Mouse (Mus musculus): Measurements from ENCODE around the gene Nmnat2. TPM values are rescaled to one million over a fixed set of nuclear protein-coding genes. Genes with fewer than 3 reads are reported as not detected.

Nmnat2 gene
- polyA plus RNA-seq, 1 experiment from 2014 or later: 0.89 TPM

DNA sequence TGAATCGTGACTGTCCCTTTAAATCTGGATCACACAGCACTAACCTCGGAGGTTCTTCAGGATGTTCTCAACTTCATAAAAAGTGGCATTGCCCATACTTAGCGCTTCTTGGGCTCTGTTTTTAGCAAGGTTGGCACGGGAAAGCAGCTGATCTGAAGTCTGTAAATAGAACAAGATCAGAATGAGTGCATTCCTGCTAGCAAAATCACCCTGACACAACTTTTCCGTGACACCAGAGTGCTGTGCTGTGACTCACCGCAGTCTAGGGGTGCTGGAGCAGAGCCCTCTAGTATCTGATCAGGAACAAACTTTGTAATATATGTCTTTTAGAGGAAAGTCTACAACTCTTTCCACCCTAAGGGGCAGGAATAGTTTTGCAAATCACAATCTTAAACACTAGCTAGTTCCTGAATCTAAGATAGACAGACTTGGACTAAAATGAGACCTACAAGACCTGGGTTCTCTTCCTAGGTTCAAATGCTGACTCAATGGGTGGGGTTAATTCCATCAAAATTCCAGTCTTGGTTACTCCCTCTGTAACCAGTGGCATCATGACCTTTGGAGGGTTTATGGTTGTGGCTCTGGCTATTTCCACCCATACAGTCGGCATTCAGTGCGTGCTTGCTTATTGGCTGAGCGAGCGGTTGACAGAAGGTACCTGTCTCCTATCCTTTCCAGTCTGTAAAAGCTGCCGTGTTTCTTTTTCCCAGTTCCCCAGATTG lies 175.4 kb downstream of the Nmnat2 start:
- Histone ChIP-seq H3K9ac (no peak overlapping the region), H3K4me2 (0 out of 2 replicates have a peak overlapping the region, but pooled peaks have one; percentile 3), H3K9me3 (replicated peaks) (no peaks in the 10 kb centered on the region), H3K27ac (peak overlapping the region; percentile 73), H3K4me1 (replicated peaks) (peaks cover 51% of the 10 kb centered on the region), H3K36me3 (no peaks in the 10 kb centered on the region), H3K4me3 (no peak overlapping the region), H3K27me3 (no peaks in the 10 kb centered on the region)
- peak; percentile 72 for ATAC-seq (replicated peaks; ENCODE audit: insufficient number of reproducible peaks, insufficient read depth, low FRiP score, low read depth)
- WGBS: 57% methylated on average over 11 of the region's 11 CpGs

DNA sequence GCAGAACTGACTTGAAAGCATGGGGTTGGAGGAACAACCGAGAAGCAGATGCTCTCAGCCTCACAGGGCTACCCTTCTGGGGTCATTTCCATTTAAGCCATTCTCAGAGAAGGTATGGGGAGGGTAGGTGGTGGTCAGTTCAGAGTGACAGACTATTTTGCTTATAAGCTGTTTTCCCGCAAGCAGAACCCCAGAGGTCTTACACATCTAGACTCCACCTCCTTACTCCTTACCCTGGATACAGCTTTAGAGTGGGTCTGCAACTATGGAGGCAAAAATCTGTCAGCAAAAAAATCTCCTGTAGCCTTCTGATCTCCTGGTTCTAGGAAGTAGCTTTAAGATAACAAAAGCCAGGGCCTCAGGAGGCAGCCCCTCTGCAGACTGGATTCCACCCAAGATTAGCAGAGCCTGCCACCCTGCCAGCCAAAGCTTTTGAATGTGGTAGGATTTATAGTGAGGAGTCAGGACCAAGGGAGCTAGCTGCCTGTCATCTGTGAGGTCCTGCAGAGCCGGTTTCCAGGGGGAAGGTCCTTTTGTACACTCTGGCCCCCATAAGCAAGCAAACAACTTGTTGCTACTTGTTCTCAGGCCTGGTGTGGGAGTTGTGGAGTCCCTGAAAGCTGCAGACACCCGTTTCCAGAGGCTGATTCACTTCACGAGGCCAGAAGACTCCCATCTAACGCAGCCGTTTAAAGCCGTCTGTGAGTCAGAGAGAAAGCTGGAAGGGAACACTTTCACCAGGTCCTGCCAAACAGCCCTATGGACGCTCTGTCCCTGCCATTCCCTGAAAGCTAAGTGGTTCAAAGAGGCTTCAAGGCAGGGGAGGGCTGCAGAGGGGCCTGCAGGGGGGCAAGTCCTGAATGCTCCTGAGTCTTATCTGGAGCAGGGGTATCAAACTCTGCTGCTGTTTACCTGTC lies 179.3 kb downstream of the Nmnat2 start:
- H3K4me2 ChIP-seq: no peak overlapping the region
- peak; percentile 37; the same call in 1 of the 2 replicates for ATAC-seq (replicated peaks; ENCODE audit: insufficient number of reproducible peaks, insufficient read depth, low FRiP score, low read depth)
- peak overlapping the region; percentile 7; the same call in 1 of the 2 replicates for H3K9ac ChIP-seq
- WGBS: 17% methylated on average over 9 of the region's 9 CpGs
- H3K27me3 ChIP-seq: no peaks in the 10 kb centered on the region
- H3K27ac ChIP-seq: peak overlapping the region; percentile 89
- no peaks in the 10 kb centered on the region for H3K36me3 ChIP-seq
- H3K4me1 ChIP-seq (replicated peaks): peaks cover 51% of the 10 kb centered on the region
- H3K9me3 ChIP-seq (replicated peaks): no peaks in the 10 kb centered on the region
- no peak overlapping the region for H3K4me3 ChIP-seq

DNA sequence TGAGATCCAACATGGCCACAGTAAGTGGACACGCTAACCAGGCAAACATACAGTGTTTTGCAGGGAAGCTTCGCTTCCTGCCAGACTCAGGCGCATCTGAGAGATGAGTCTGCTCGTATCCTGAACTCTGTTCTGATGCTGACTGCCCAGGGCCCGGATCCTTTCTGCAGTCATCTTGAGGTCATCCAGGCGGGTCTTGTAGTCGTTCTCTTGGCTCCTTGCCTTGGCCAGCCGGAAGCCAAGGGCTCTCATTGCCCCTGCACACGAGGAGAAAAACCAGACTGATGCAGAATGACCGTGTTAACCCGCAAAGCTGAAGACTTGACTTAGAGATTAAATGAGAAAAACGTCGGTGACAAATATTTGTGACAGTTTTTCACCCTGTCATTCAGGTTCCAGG lies 181.9 kb downstream of the Nmnat2 start:
- no peak overlapping the region for H3K4me2 ChIP-seq
- no peaks in the 10 kb centered on the region for H3K36me3 ChIP-seq
- ATAC-seq (replicated peaks; ENCODE audit: insufficient number of reproducible peaks, insufficient read depth, low FRiP score, low read depth): no peak
- H3K27ac ChIP-seq: no peak overlapping the region
- H3K9ac ChIP-seq: no peak overlapping the region
- WGBS: 54% methylated on average over 13 of the region's 13 CpGs
- H3K27me3 ChIP-seq: no peaks in the 10 kb centered on the region
- no peaks in the 10 kb centered on the region for H3K9me3 ChIP-seq (replicated peaks)
- no peak overlapping the region for H3K4me3 ChIP-seq
- peaks cover 50% of the 10 kb centered on the region for H3K4me1 ChIP-seq (replicated peaks)

DNA sequence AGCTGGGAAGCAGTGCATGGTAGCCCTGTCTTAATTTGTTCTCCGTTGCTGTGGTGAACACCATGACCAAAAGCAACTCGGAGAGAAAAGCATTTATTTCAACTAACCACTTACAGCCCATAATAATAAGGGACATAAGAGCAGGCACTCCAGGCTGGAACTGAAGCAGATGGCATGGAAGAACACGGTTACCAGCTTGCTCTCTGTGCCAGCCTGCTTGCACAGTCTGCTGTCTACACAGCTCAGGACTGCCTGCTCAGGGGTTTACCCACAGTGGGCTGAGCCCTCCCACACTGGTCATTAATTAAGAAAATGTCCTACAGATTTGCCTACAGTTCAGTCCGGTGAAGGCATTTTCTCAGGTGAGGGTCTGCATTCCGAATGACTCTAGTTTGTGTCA lies 183.7 kb downstream of the Nmnat2 start:
- no peak overlapping the region for H3K9ac ChIP-seq
- no peak overlapping the region for H3K27ac ChIP-seq
- no peak overlapping the region for H3K4me2 ChIP-seq
- no peaks in the 10 kb centered on the region for H3K27me3 ChIP-seq
- WGBS: 78% methylated on average over 5 of the region's 5 CpGs
- H3K4me1 ChIP-seq (replicated peaks): peaks cover 45% of the 10 kb centered on the region
- H3K9me3 ChIP-seq (replicated peaks): no peaks in the 10 kb centered on the region
- ATAC-seq (replicated peaks; ENCODE audit: insufficient number of reproducible peaks, insufficient read depth, low FRiP score, low read depth): no peak
- H3K36me3 ChIP-seq: no peaks in the 10 kb centered on the region
- H3K4me3 ChIP-seq: no peak overlapping the region

DNA sequence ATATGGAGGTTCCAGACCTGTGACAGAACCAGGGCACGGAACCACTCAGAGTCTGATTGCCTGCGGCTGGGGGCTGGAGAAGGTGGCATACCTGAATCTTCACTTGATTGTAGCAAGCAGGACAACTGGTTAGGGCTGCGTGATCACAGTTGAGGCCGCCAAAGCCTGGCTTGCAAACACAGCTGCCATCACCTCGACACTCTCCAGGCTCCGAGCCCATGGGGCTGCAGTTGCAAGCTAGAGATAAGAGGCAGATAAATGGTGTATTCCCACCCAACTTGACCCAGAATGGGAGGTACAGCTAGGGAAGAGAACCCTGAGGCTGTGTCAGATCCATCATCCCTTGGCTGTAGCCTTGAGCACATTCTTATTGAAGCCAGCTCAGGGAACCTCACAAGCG lies 184.8 kb downstream of the Nmnat2 start:
- no peaks in the 10 kb centered on the region for H3K27me3 ChIP-seq
- ATAC-seq (replicated peaks; ENCODE audit: insufficient number of reproducible peaks, insufficient read depth, low FRiP score, low read depth): 0 out of 2 replicates have a peak, but pooled peaks have one; percentile 11
- H3K9me3 ChIP-seq (replicated peaks): no peaks in the 10 kb centered on the region
- no peak overlapping the region for H3K4me3 ChIP-seq
- no peaks in the 10 kb centered on the region for H3K36me3 ChIP-seq
- 34% methylated on average over 7 of the region's 7 CpGs for WGBS
- H3K9ac ChIP-seq: no peak overlapping the region
- H3K4me2 ChIP-seq: 0 out of 2 replicates have a peak overlapping the region, but pooled peaks have one; percentile 11
- H3K27ac ChIP-seq: peak overlapping the region; percentile 38; the same call in 1 of the 2 replicates
- H3K4me1 ChIP-seq (replicated peaks): peaks cover 33% of the 10 kb centered on the region

DNA sequence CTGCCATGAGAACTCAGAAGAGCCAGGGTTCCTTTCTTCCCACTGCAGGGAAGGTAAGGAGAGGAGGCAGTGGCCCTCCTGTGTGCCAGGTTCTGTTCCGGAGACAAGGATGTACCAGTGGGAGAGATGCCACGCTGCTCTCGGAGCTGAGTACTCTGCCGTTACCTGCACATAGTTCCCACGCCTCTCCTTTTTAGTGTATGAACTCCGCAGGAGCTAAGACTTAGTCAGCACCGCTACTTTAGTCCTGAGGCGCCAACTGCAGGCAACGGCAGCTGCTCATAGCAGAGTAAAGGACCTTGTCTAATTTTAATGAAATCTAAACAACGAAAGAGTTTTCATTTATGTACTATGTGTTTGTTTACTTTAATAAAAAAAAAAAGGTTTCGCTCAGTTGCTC lies 185.5 kb downstream of the Nmnat2 start:
- Histone ChIP-seq H3K9me3 (replicated peaks) (no peaks in the 10 kb centered on the region), H3K27me3 (no peaks in the 10 kb centered on the region), H3K4me1 (replicated peaks) (peaks cover 31% of the 10 kb centered on the region), H3K4me2 (no peak overlapping the region), H3K36me3 (no peaks in the 10 kb centered on the region), H3K9ac (no peak overlapping the region), H3K27ac (peak overlapping the region; percentile 38; the same call in 1 of the 2 replicates), H3K4me3 (no peak overlapping the region)
- WGBS: 71% methylated on average over 11 of the region's 11 CpGs
- ATAC-seq (replicated peaks; ENCODE audit: insufficient number of reproducible peaks, insufficient read depth, low FRiP score, low read depth): no peak

DNA sequence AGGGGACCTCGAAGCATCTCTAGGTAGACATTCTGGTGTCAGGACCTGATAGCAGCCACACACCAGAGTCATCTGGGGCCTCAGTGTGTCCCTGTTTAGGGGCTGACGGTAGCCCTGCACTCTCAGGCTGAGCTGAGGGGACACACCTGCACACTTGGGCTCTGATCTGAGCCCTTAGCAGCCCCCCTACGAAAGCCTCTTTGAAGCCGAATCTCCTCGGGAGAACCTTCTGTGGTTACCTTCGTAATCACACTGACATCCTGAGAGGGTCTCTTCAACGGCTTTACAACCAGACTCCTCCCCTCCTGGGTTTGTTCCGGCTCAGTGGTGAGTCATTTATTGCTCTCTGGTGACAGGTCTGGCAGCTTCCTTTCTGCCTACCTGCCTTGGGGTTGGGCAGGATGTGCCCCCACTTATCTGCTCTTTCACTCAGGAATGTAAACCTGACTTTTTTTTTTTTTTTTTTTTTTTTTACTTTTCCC lies 186.0 kb downstream of the Nmnat2 start:
- ATAC-seq (replicated peaks; ENCODE audit: insufficient number of reproducible peaks, insufficient read depth, low FRiP score, low read depth): no peak
- Histone ChIP-seq H3K4me1 (replicated peaks) (peaks cover 31% of the 10 kb centered on the region), H3K9me3 (replicated peaks) (no peaks in the 10 kb centered on the region), H3K27me3 (no peaks in the 10 kb centered on the region), H3K36me3 (no peaks in the 10 kb centered on the region), H3K4me3 (no peak overlapping the region), H3K4me2 (no peak overlapping the region), H3K9ac (no peak overlapping the region), H3K27ac (no peak overlapping the region)
- whole genome bisulfite sequencing: 20% methylated on average over 8 of the region's 8 CpGs

DNA sequence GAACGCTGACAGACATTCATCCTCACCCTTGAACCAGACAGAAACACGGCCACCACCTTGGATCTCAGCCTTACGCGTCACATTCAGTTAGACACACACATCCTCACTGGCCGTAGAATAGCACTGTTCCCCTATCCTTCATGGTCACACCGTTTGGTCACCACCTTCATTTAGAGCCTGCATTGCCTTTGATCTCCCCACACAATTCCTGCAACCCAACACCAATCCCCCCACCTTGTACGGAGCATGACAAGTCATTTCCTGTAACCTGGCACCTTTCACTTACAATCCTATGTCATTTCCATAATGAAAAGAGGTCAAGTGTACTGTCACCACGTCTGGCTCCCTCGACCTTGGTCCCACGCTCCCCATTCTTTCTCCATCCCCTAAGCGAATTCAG lies 189.2 kb downstream of the Nmnat2 start:
- H3K4me1 ChIP-seq (replicated peaks): peaks cover 15% of the 10 kb centered on the region
- H3K36me3 ChIP-seq: no peaks in the 10 kb centered on the region
- no peaks in the 10 kb centered on the region for H3K27me3 ChIP-seq
- no peak overlapping the region for H3K9ac ChIP-seq
- no peak overlapping the region for H3K27ac ChIP-seq
- ATAC-seq (replicated peaks; ENCODE audit: insufficient number of reproducible peaks, insufficient read depth, low FRiP score, low read depth): no peak
- H3K4me2 ChIP-seq: no peak overlapping the region
- no peak overlapping the region for H3K4me3 ChIP-seq
- WGBS: 61% methylated on average over 11 of the region's 11 CpGs
- no peaks in the 10 kb centered on the region for H3K9me3 ChIP-seq (replicated peaks)

DNA sequence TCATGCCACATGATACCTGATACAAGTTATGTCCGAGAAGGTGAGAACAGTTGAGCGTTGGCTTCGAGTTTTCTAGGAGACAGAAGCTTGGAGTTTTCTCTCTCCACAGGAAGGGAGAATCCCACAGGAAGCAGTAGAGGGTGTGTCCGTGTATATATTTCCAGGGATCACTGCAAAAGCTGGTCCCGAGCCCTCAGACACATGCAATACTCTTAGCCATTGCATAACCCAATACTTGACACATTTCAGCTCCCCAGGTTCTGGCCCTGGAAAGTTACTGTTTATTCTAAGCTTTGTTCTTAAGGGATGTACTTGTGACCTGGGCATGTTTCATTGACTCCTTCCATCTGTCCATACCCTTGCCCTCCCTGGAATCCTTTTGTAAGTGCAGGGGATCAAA lies 191.0 kb downstream of the Nmnat2 start:
- H3K9me3 ChIP-seq (replicated peaks): no peaks in the 10 kb centered on the region
- H3K27me3 ChIP-seq: no peaks in the 10 kb centered on the region
- H3K4me3 ChIP-seq: no peak overlapping the region
- no peak overlapping the region for H3K4me2 ChIP-seq
- 74% methylated on average over 5 of the region's 5 CpGs for WGBS
- no peak for ATAC-seq (replicated peaks; ENCODE audit: insufficient number of reproducible peaks, insufficient read depth, low FRiP score, low read depth)
- H3K4me1 ChIP-seq (replicated peaks): peaks cover 1% of the 10 kb centered on the region
- H3K27ac ChIP-seq: no peak overlapping the region
- H3K36me3 ChIP-seq: peaks cover 3% of the 10 kb centered on the region; the same call in 1 of the 2 replicates
- H3K9ac ChIP-seq: no peak overlapping the region

DNA sequence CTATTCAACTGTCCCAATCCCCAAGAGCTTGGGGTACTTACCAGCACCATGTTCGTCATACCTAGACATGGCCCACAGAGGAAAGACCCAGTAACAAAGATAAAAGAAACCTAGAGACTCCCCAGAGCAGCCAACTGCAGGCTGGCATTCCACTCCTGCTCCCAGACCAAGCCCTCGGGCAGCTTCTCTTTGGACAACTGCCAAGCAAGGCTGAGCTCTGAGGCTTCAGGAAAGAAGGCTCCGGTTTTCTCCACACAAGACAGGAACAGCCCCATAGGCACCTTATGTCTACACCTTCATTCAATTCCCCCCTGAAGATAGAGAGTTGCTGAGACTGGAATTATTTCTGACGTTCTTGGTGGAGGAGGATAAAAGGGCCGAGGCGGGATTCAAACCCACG lies 197.8 kb downstream of the Nmnat2 start:
- H3K4me3 ChIP-seq: no peak overlapping the region
- no peak overlapping the region for H3K4me2 ChIP-seq
- H3K36me3 ChIP-seq: peaks cover 3% of the 10 kb centered on the region; the same call in 1 of the 2 replicates
- H3K4me1 ChIP-seq (replicated peaks): peaks cover 25% of the 10 kb centered on the region
- H3K9ac ChIP-seq: no peak overlapping the region
- 53% methylated on average over 7 of the region's 7 CpGs for WGBS
- H3K9me3 ChIP-seq (replicated peaks): no peaks in the 10 kb centered on the region
- H3K27me3 ChIP-seq: no peaks in the 10 kb centered on the region
- ATAC-seq (replicated peaks; ENCODE audit: insufficient number of reproducible peaks, insufficient read depth, low FRiP score, low read depth): no peak
- H3K27ac ChIP-seq: peak overlapping the region; percentile 43

DNA sequence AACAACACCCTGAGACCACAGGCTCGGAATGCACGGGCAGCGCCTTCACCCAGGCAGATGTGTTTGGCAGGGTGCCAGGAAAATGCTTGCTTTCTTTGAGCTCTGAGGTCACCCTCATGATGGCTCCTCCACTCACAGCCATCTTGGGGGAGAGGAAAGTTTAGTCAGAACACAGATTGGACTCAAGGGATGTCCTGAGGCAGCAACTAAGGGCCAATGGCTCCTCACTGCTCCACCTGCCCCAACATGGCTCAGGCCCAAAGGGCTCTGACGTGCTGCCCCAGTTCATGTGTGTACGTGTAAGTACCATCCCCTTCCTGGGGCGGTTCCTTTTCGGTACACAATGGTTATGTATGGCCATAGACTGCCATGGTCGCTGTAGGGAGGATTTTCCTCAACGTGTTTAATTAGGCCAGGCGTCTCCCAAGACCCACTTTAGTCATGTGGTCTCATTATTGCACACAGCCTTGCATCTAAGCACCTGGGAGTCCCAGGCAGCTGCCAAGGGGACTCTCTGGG lies 198.9 kb downstream of the Nmnat2 start:
- peak overlapping the region; percentile 61; the same call in 1 of the 2 replicates for H3K27ac ChIP-seq
- H3K9ac ChIP-seq: no peak overlapping the region
- H3K4me3 ChIP-seq: no peak overlapping the region
- WGBS: 63% methylated on average over 10 of the region's 10 CpGs
- H3K9me3 ChIP-seq (replicated peaks): no peaks in the 10 kb centered on the region
- no peak overlapping the region for H3K4me2 ChIP-seq
- no peak; the same call in 1 of the 2 replicates for ATAC-seq (replicated peaks; ENCODE audit: insufficient number of reproducible peaks, insufficient read depth, low FRiP score, low read depth)
- peaks cover 3% of the 10 kb centered on the region; the same call in 1 of the 2 replicates for H3K36me3 ChIP-seq
- no peaks in the 10 kb centered on the region for H3K27me3 ChIP-seq
- peaks cover 25% of the 10 kb centered on the region for H3K4me1 ChIP-seq (replicated peaks)
